Comparison of ENCODE assay signal across 16 mouse cellular contexts in the genomic region with DNA sequence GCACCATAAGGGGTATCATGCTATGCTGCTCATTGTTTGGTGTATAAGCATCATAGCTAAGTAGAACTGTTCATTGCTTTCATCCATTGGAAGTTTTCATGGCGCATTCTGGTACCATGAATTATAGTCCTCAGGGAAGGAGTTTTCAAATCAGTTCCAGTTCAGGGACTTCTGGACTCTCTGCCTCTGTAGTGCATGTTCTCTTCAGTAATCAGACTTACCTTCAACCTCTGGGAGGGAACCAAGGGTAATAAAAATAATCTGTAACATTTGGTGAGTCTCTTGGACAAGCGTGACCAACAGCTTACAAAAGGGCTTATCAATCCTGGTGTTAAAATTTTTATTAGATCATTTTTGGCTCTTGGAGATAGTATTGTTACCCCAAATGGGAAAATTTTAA.
"Had no signal": no experiment of that assay in that cellular context is flagged by ENCODE, and none has a peak within 500 bp of the region (broad histone marks: within the 10 kb centered on the region; RNA-seq: fewer than 3 reads in every experiment).

No protein-coding gene starts in this region.

- H3K9me3 ChIP-seq: neural tube, embryonic 13.5 days; neural tube, embryonic 15.5 days; stomach, embryonic 15.5 days had no signal

- H3K27ac ChIP-seq: neural tube, embryonic 13.5 days; neural tube, embryonic 15.5 days; stomach, embryonic 15.5 days; stomach, postnatal 0 days had no signal

- H3K36me3 ChIP-seq: neural tube, embryonic 13.5 days; neural tube, embryonic 15.5 days; stomach, embryonic 15.5 days had no signal

- DNase-seq: retina, postnatal 1 day; right cerebral cortex, adult 18-20 months; right cerebral cortex, postnatal 14 days; right cerebral cortex, postnatal 25 days; right cerebral cortex, postnatal 4 days; spleen, adult 18-20 months; thymus, adult 18-20 months; thymus, adult 2 months; thymus, postnatal 14 days; thymus, postnatal 25 days; thymus, postnatal 36 days; thymus, postnatal 4 days had no signal

- H3K27me3 ChIP-seq: neural tube, embryonic 13.5 days; neural tube, embryonic 15.5 days; stomach, embryonic 15.5 days had no signal

- H3K9ac ChIP-seq: neural tube, embryonic 13.5 days; neural tube, embryonic 15.5 days; stomach, embryonic 15.5 days had no signal

- H3K4me3 ChIP-seq: neural tube, embryonic 13.5 days; neural tube, embryonic 15.5 days; stomach, embryonic 15.5 days had no signal

- H3K4me1 ChIP-seq: neural tube, embryonic 13.5 days; neural tube, embryonic 15.5 days; stomach, embryonic 15.5 days had no signal

- H3K4me2 ChIP-seq: neural tube, embryonic 13.5 days; neural tube, embryonic 15.5 days; stomach, embryonic 15.5 days had no signal
